Mouse (Mus musculus): ENCODE measurements around the gene Teddm1b. TPM values are rescaled to one million over a fixed set of nuclear protein-coding genes. Genes with fewer than 3 reads are reported as not detected.

The Teddm1b gene
- polyA plus RNA-seq, 1 experiment, result not detected

- TF ChIP-seq POLR2A (IDR thresholded peaks at IDR 0.05; ENCODE audit: low read depth, low read length) (no peak), CTCF (conservative IDR thresholded peaks at IDR 0.05; ENCODE audit: insufficient read depth, insufficient read length, low read depth, low read length) (no peak)
- Histone ChIP-seq H3K27me3 (replicated peaks; ENCODE audit: control insufficient read depth, insufficient read depth, low read length) (no peaks in the 10 kb centered on the region), H3K36me3 (ENCODE audit: control insufficient read depth, insufficient read depth, low read length) (peaks cover 12% of the 10 kb centered on the region), H3K4me3 (ENCODE audit: insufficient read depth, low read depth, low read length) (peak overlapping the region; percentile 20; the same call in 1 of the 2 replicates), H3K4me1 (ENCODE audit: control insufficient read depth, insufficient read depth, low read length) (peaks cover 4% of the 10 kb centered on the region; the same call in 1 of the 2 replicates), H3K27ac (ENCODE audit: insufficient read depth, low read depth, low read length) (no peak overlapping the region)
- no peak for DNase-seq
- WGBS, result 67% methylated on average over 13 of the region's 13 CpGs
These were observed 28.9 kb downstream of the Teddm1b start for GRCm38 (mm10) chr1:153903006-153903405.

- H3K27ac ChIP-seq (ENCODE audit: insufficient read depth, low read depth, low read length), result no peak overlapping the region
- H3K4me3 ChIP-seq (ENCODE audit: insufficient read depth, low read depth, low read length), result no peak overlapping the region
- peaks cover 17% of the 10 kb centered on the region for H3K36me3 ChIP-seq (ENCODE audit: control insufficient read depth, insufficient read depth, low read length)
- 84% methylated on average over 14 of the region's 14 CpGs for WGBS
- peaks cover 4% of the 10 kb centered on the region; the same call in 1 of the 2 replicates for H3K4me1 ChIP-seq (ENCODE audit: control insufficient read depth, insufficient read depth, low read length)
- TF ChIP-seq CTCF (conservative IDR thresholded peaks at IDR 0.05; ENCODE audit: insufficient read depth, insufficient read length, low read depth, low read length), result no peak
- TF ChIP-seq POLR2A (IDR thresholded peaks at IDR 0.05; ENCODE audit: low read depth, low read length), result no peak
- H3K27me3 ChIP-seq (replicated peaks; ENCODE audit: control insufficient read depth, insufficient read depth, low read length), result no peaks in the 10 kb centered on the region
- no peak for DNase-seq
These were observed 30.1 kb downstream of the Teddm1b start for GRCm38 (mm10) chr1:153904236-153904635.

GRCm38 (mm10) chr1:153905884-153906283, 31.7 kb downstream of the Teddm1b start:
- no peak for TF ChIP-seq POLR2A (IDR thresholded peaks at IDR 0.05; ENCODE audit: low read depth, low read length)
- TF ChIP-seq CTCF (conservative IDR thresholded peaks at IDR 0.05; ENCODE audit: insufficient read depth, insufficient read length, low read depth, low read length), result no peak
- DNase-seq, result no peak
- Histone ChIP-seq H3K27me3 (replicated peaks; ENCODE audit: control insufficient read depth, insufficient read depth, low read length) (no peaks in the 10 kb centered on the region), H3K36me3 (ENCODE audit: control insufficient read depth, insufficient read depth, low read length) (peaks cover 19% of the 10 kb centered on the region), H3K27ac (ENCODE audit: insufficient read depth, low read depth, low read length) (no peak overlapping the region), H3K4me1 (ENCODE audit: control insufficient read depth, insufficient read depth, low read length) (peaks cover 15% of the 10 kb centered on the region), H3K4me3 (ENCODE audit: insufficient read depth, low read depth, low read length) (no peak overlapping the region)
- 79% methylated on average over 3 of the region's 3 CpGs for WGBS

- no peak for DNase-seq
- Histone ChIP-seq H3K36me3 (ENCODE audit: control insufficient read depth, insufficient read depth, low read length) (peaks cover 19% of the 10 kb centered on the region), H3K27ac (ENCODE audit: insufficient read depth, low read depth, low read length) (no peak overlapping the region), H3K27me3 (replicated peaks; ENCODE audit: control insufficient read depth, insufficient read depth, low read length) (no peaks in the 10 kb centered on the region), H3K4me3 (ENCODE audit: insufficient read depth, low read depth, low read length) (no peak overlapping the region), H3K4me1 (ENCODE audit: control insufficient read depth, insufficient read depth, low read length) (peaks cover 13% of the 10 kb centered on the region)
- TF ChIP-seq POLR2A (IDR thresholded peaks at IDR 0.05; ENCODE audit: low read depth, low read length), result no peak
- no peak for TF ChIP-seq CTCF (conservative IDR thresholded peaks at IDR 0.05; ENCODE audit: insufficient read depth, insufficient read length, low read depth, low read length)
- WGBS, result 70% methylated on average over 6 of the region's 6 CpGs
These were observed 34.1 kb downstream of the Teddm1b start for GRCm38 (mm10) chr1:153908208-153908607.

- TF ChIP-seq POLR2A (IDR thresholded peaks at IDR 0.05; ENCODE audit: low read depth, low read length), result no peak
- no peak for TF ChIP-seq CTCF (conservative IDR thresholded peaks at IDR 0.05; ENCODE audit: insufficient read depth, insufficient read length, low read depth, low read length)
- H3K36me3 ChIP-seq (ENCODE audit: control insufficient read depth, insufficient read depth, low read length), result peaks cover 16% of the 10 kb centered on the region
- 83% methylated on average over 4 of the region's 4 CpGs for WGBS
These were observed 34.6 kb downstream of the Teddm1b start for GRCm38 (mm10) chr1:153908741-153909140.

GRCm38 (mm10) chr1:153909213-153909962, 35.2 kb downstream of the Teddm1b start:
- peaks cover 13% of the 10 kb centered on the region for H3K4me1 ChIP-seq (ENCODE audit: control insufficient read depth, insufficient read depth, low read length)
- H3K27ac ChIP-seq (ENCODE audit: insufficient read depth, low read depth, low read length), result no peak overlapping the region
- WGBS, result 60% methylated on average over 10 of the region's 10 CpGs
- no peak for TF ChIP-seq CTCF (conservative IDR thresholded peaks at IDR 0.05; ENCODE audit: insufficient read depth, insufficient read length, low read depth, low read length)
- DNase-seq, result no peak
- H3K27me3 ChIP-seq (replicated peaks; ENCODE audit: control insufficient read depth, insufficient read depth, low read length), result no peaks in the 10 kb centered on the region
- H3K4me3 ChIP-seq (ENCODE audit: insufficient read depth, low read depth, low read length), result no peak overlapping the region
- peaks cover 16% of the 10 kb centered on the region for H3K36me3 ChIP-seq (ENCODE audit: control insufficient read depth, insufficient read depth, low read length)

More at GRCm38 (mm10) chr1:153908741-153909140, 34.6 kb downstream of the Teddm1b start:
- DNase-seq, result no peak
- H3K4me1 ChIP-seq (ENCODE audit: control insufficient read depth, insufficient read depth, low read length), result peaks cover 13% of the 10 kb centered on the region
- no peak overlapping the region for H3K4me3 ChIP-seq (ENCODE audit: insufficient read depth, low read depth, low read length)
- H3K27me3 ChIP-seq (replicated peaks; ENCODE audit: control insufficient read depth, insufficient read depth, low read length), result no peaks in the 10 kb centered on the region
- H3K27ac ChIP-seq (ENCODE audit: insufficient read depth, low read depth, low read length), result no peak overlapping the region

GRCm38 (mm10) chr1:153909963-153910291, 35.8 kb downstream of the Teddm1b start:
- Histone ChIP-seq H3K27me3 (replicated peaks; ENCODE audit: control insufficient read depth, insufficient read depth, low read length) (no peaks in the 10 kb centered on the region), H3K4me1 (ENCODE audit: control insufficient read depth, insufficient read depth, low read length) (peaks cover 13% of the 10 kb centered on the region), H3K27ac (ENCODE audit: insufficient read depth, low read depth, low read length) (peak overlapping the region; percentile 27), H3K36me3 (ENCODE audit: control insufficient read depth, insufficient read depth, low read length) (peaks cover 16% of the 10 kb centered on the region), H3K4me3 (ENCODE audit: insufficient read depth, low read depth, low read length) (no peak overlapping the region)
- no peak for TF ChIP-seq POLR2A (IDR thresholded peaks at IDR 0.05; ENCODE audit: low read depth, low read length)
- no peak for TF ChIP-seq CTCF (conservative IDR thresholded peaks at IDR 0.05; ENCODE audit: insufficient read depth, insufficient read length, low read depth, low read length)
- WGBS, result 47% methylated on average over 9 of the region's 9 CpGs
- peak; percentile 31 for DNase-seq
